Mouse (Mus musculus) kidney, embryonic 16.5 days (tissue): ENCODE measurements around the gene Pdzrn3. TPM values are rescaled to one million over a fixed set of nuclear protein-coding genes. Genes with fewer than 3 reads are reported as not detected.

Experiments
- ATAC-seq: fragments of 200-750 bp; cut with Nextera tagmentation; 2 replicates; pipeline ENCODE4 v1.8.0; 2017; ENCODE audit warnings: moderate TSS enrichment; ENCODE audit not compliant: low FRiP score, low TSS enrichment
- H3K27ac ChIP-seq: fragments of 300-500 bp; sonication (generic); 2 replicates; pipeline ENCODE4 v1.5.1; 2014; ENCODE audit warnings: low read length
- H3K27me3 ChIP-seq: fragments of 300-500 bp; sonication (generic); 2 replicates; pipeline ENCODE4 v1.6.1; 2014; ENCODE audit warnings: low read length, control low read depth, mixed read lengths; ENCODE audit not compliant: insufficient read depth
- H3K36me3 ChIP-seq: fragments of 300-500 bp; sonication (generic); 2 replicates; pipeline ENCODE4 v1.6.1; 2014; ENCODE audit warnings: low read length, control low read depth, mixed read lengths; ENCODE audit not compliant: insufficient read depth
- H3K4me1 ChIP-seq: fragments of 300-500 bp; sonication (generic); 2 replicates; pipeline ENCODE4 v1.6.1; 2014; ENCODE audit warnings: low read length, control low read depth, mixed read lengths; ENCODE audit not compliant: insufficient read depth
- H3K4me2 ChIP-seq: fragments of 300-500 bp; sonication (generic); replicated peaks from 2 replicates; pipeline ENCODE4 v1.6.1; 2014; ENCODE audit warnings: low read depth, low read length
- H3K4me3 ChIP-seq: fragments of 300-500 bp; sonication (generic); 2 replicates; pipeline ENCODE4 v1.5.1; 2014; ENCODE audit warnings: mild to moderate bottlenecking, low read length
- H3K9ac ChIP-seq: fragments of 300-500 bp; sonication (generic); replicated peaks from 2 replicates; pipeline ENCODE4 v1.6.1; 2014; ENCODE audit warnings: low read length
- H3K9me3 ChIP-seq: fragments of 300-500 bp; sonication (generic); 2 replicates; pipeline ENCODE4 v1.6.1; 2016; ENCODE audit warnings: low read length, control low read depth
- WGBS: fragments of 180-500 bp; shearing (Covaris S2); extraction: QIAGEN DNeasy Blood & Tissue Kit; methylation state at CpG from one replicate; pipeline ENCODE4 v1.1.7; 2014; 5-methylcytosine and 5-hydroxymethylcytosine counted together
- polyA plus RNA-seq: library from polyadenylated mRNA; unstranded; fragments of >200 nt; fragmentation: Nextera tagmentation; extraction: Ambion mirVana; gene quantifications from 2 replicates; pipeline ENCODE4 v1.2.1, GENCODE M21; 2015

Gene Pdzrn3
- polyA plus RNA-seq, 1 experiment from 2014 or later, result 8.7 TPM

- no peaks in the 10 kb centered on the region for H3K36me3 ChIP-seq
- no peak overlapping the region for H3K4me3 ChIP-seq
- H3K9ac ChIP-seq, result no peak overlapping the region
- H3K4me1 ChIP-seq, result peaks cover 12% of the 10 kb centered on the region
- H3K9me3 ChIP-seq, result no peaks in the 10 kb centered on the region
- no peak overlapping the region for H3K4me2 ChIP-seq
- 0 out of 2 replicates have a peak, but pooled peaks cover 8% of the 10 kb centered on the region for H3K27me3 ChIP-seq
- peak; percentile 62; the same call in 1 of the 2 replicates for ATAC-seq
- WGBS, result 11% methylated on average over 2 of the region's 2 CpGs
- H3K27ac ChIP-seq, result no peak overlapping the region
Measured at GRCm38 (mm10) chr6:101392801-101393117, 15.1 kb upstream of the Pdzrn3 start.

DNA sequence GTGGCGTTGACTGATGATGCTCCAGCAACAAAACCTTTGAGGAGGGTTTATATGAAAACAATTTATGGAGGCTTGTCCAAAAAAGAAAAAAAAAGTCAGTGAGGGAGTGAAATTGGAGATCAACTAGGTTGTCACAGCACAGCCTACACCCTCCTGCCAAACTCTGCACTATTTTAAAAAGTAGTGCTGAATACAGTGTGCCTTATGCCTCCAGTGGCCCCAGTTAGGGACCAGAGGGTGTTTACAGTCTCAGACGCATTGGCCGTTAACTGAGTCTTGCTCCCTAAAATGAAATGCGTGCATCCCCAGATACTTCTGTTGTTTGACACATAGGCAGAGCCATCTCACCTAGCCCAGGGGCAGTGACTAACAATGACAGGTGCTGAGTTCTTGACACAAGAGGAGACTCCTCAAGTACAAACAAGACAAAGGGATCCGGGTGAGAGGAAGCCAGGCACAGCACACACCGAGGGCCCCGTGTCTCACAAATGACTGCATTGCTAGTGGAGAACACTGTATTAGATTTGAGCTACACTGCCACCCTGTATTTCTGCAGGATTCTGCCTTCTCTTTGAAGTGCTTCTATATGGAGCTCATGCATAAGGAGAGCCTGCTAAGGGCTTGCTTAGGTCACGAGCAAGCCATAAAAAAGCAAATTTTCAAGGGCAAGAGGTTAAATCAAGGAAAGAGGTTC lies 14.6 kb upstream of the Pdzrn3 start:
- no peak overlapping the region for H3K4me2 ChIP-seq
- H3K27ac ChIP-seq, result no peak overlapping the region
- 39% methylated on average over 8 of the region's 8 CpGs for WGBS
- no peak overlapping the region for H3K4me3 ChIP-seq
- 0 out of 2 replicates have a peak, but pooled peaks cover 8% of the 10 kb centered on the region for H3K27me3 ChIP-seq
- H3K9me3 ChIP-seq, result no peaks in the 10 kb centered on the region
- no peaks in the 10 kb centered on the region for H3K36me3 ChIP-seq
- peak; percentile 84 for ATAC-seq
- peaks cover 14% of the 10 kb centered on the region for H3K4me1 ChIP-seq
- no peak overlapping the region for H3K9ac ChIP-seq

DNA sequence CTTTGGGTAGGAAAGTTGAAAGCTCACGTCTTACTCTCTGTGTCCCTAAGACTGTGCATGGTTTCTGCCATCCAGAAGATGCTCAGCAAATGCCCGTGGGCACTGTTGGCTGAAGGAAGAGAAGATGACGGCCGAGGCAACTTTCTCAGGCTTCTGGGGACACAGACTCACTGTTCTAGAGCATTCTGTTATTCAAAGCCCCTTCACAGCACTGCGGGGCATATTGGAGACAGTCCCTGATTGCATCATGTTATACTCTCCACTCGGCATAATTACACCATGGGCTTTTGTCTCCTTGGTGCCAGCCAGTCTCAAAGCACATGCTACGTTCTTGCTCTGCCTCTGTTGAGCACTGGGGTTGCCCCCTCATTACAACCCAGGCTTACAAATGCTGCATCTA lies 7.8 kb upstream of the Pdzrn3 start:
- WGBS, result 89% methylated on average over 7 of the region's 7 CpGs
- peaks cover 2% of the 10 kb centered on the region; the same call in 1 of the 2 replicates for H3K4me1 ChIP-seq
- no peak for ATAC-seq
- no peaks in the 10 kb centered on the region for H3K9me3 ChIP-seq
- no peak overlapping the region for H3K4me2 ChIP-seq
- no peak overlapping the region for H3K27ac ChIP-seq
- no peak overlapping the region for H3K4me3 ChIP-seq
- H3K27me3 ChIP-seq, result peaks cover 11% of the 10 kb centered on the region; the same call in 1 of the 2 replicates
- H3K36me3 ChIP-seq, result no peaks in the 10 kb centered on the region
- H3K9ac ChIP-seq, result no peak overlapping the region

DNA sequence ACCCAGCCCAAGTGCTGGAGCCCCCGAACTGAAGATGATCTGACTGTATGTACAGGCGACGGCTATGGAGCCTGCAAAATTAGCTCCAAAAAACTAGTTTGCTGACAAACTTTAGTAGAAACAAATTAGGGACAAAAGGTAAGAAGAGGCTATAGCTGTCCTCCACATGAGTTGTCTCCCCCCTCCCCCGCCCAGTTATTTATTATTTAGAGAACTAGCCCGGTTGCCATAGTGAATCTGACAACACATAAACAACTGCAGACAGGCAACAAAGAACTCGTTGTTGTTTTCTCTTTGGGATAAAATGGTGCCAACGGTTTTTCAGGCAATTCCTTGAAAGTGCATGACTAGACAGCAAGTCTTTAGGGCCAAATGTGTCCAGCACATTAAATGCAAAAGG lies 7.3 kb upstream of the Pdzrn3 start:
- H3K9me3 ChIP-seq, result no peaks in the 10 kb centered on the region
- no peak overlapping the region for H3K27ac ChIP-seq
- H3K4me3 ChIP-seq, result no peak overlapping the region
- no peak for ATAC-seq
- 75% methylated on average over 7 of the region's 7 CpGs for WGBS
- H3K4me1 ChIP-seq, result peaks cover 2% of the 10 kb centered on the region; the same call in 1 of the 2 replicates
- H3K27me3 ChIP-seq, result peaks cover 13% of the 10 kb centered on the region
- no peak overlapping the region for H3K4me2 ChIP-seq
- no peak overlapping the region for H3K9ac ChIP-seq
- H3K36me3 ChIP-seq, result no peaks in the 10 kb centered on the region

- Histone ChIP-seq H3K27ac (no peak overlapping the region), H3K4me2 (no peak overlapping the region), H3K4me1 (peaks cover 2% of the 10 kb centered on the region; the same call in 1 of the 2 replicates), H3K4me3 (no peak overlapping the region), H3K27me3 (peaks cover 17% of the 10 kb centered on the region), H3K9ac (no peak overlapping the region), H3K9me3 (no peaks in the 10 kb centered on the region), H3K36me3 (no peaks in the 10 kb centered on the region)
- no peak for ATAC-seq
- 84% methylated on average over 6 of the region's 6 CpGs for WGBS
Measured at GRCm38 (mm10) chr6:101384476-101384875, 6.8 kb upstream of the Pdzrn3 start.

DNA sequence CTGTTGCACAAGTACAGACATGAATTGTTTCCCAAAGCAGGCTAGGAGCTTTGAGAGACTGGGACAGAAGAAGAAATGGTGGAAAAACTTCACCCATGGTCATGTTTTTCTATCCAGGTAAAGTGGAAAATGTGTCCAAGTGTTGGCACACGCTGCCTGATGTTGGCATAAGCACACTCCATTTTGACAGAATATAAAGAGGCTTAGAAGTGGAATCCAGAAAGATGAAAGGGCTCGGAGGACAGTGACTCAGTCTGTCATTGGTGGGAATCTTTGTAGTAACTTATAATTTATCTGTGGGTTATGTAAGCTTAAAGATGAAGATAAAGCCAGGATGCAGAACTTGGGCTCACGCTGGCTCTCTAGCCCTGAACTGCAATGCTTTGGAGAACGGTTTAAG lies 5.2 kb upstream of the Pdzrn3 start:
- H3K36me3 ChIP-seq, result no peaks in the 10 kb centered on the region
- H3K4me1 ChIP-seq, result peaks cover 9% of the 10 kb centered on the region
- H3K9me3 ChIP-seq, result no peaks in the 10 kb centered on the region
- 82% methylated on average over 4 of the region's 4 CpGs for WGBS
- no peak overlapping the region for H3K4me3 ChIP-seq
- no peak overlapping the region for H3K9ac ChIP-seq
- no peak overlapping the region for H3K4me2 ChIP-seq
- no peak overlapping the region for H3K27ac ChIP-seq
- no peak for ATAC-seq
- peaks cover 21% of the 10 kb centered on the region for H3K27me3 ChIP-seq

DNA sequence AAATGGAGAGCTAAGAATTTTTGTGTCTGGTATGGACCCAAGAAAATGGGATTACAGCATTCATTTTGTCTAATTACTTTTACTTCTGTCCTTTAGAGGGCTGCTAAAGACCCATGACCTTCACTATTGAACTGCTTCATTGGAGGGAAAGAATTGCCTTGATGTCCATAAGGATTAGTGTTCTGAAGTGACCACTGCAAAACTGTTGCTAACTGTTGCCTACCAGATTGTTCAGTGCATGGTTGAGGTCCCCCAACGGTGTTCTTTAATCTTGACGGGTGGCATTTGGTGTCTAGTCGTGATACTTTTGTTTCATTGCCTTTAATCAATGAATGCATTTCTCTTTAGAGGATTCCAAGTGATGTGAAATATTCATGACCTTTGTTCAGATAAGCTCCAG lies 1.8 kb upstream of the Pdzrn3 start:
- H3K9me3 ChIP-seq, result no peaks in the 10 kb centered on the region
- H3K4me3 ChIP-seq, result no peak overlapping the region
- no peak overlapping the region for H3K9ac ChIP-seq
- H3K36me3 ChIP-seq, result no peaks in the 10 kb centered on the region
- peaks cover 14% of the 10 kb centered on the region for H3K27me3 ChIP-seq
- WGBS, result 49% methylated on average over 3 of the region's 3 CpGs
- no peak for ATAC-seq
- peaks cover 22% of the 10 kb centered on the region for H3K4me1 ChIP-seq
- no peak overlapping the region for H3K4me2 ChIP-seq
- H3K27ac ChIP-seq, result no peak overlapping the region

- Histone ChIP-seq H3K9me3 (no peaks in the 10 kb centered on the region), H3K27ac (peak overlapping the region; percentile 89), H3K4me3 (peak overlapping the region; percentile 67), H3K4me1 (peaks cover 36% of the 10 kb centered on the region), H3K4me2 (peak overlapping the region; percentile 93), H3K27me3 (peaks cover 14% of the 10 kb centered on the region), H3K36me3 (no peaks in the 10 kb centered on the region), H3K9ac (peak overlapping the region; percentile 82)
- WGBS, result under 1% methylated on average over 29 of the region's 29 CpGs
- ATAC-seq, result peak; percentile 94
Measured at GRCm38 (mm10) chr6:101377935-101378609, 375 bp upstream of the Pdzrn3 start.

- Histone ChIP-seq H3K4me2 (peak overlapping the region; percentile 93), H3K4me1 (peaks cover 41% of the 10 kb centered on the region), H3K9ac (peak overlapping the region; percentile 82), H3K27me3 (peaks cover 10% of the 10 kb centered on the region), H3K9me3 (no peaks in the 10 kb centered on the region), H3K36me3 (no peaks in the 10 kb centered on the region), H3K4me3 (peak overlapping the region; percentile 67), H3K27ac (peak overlapping the region; percentile 89)
- no peak for ATAC-seq
- WGBS, result 9% methylated on average over 10 of the region's 10 CpGs
Measured at GRCm38 (mm10) chr6:101376511-101377166, 1.1 kb downstream of the Pdzrn3 start.

DNA sequence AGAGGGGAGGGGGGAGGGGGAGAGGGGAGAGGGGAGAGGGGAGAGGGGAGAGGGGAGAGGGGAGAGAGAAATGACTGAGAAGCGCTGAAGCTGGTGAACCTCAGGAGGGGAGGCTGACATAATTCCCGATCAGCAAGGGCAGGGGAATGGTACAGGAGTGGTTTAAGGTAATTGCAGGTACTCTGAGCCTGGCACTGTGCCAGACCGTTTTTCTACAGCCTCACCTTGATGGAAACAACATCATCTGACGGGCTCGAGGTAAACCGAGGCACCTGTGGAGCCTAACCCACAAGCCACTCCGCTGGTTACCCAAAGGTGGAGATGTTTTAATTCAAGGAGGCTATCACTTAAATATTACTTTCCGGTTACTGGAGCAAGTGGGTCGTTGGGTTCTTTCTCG lies 1.6 kb downstream of the Pdzrn3 start:
- no peaks in the 10 kb centered on the region for H3K9me3 ChIP-seq
- H3K27me3 ChIP-seq, result peaks cover 10% of the 10 kb centered on the region
- H3K4me2 ChIP-seq, result peak overlapping the region; percentile 93
- peak overlapping the region; percentile 82; the same call in 1 of the 2 replicates for H3K9ac ChIP-seq
- WGBS, result 32% methylated on average over 10 of the region's 10 CpGs
- no peak for ATAC-seq
- peak overlapping the region; percentile 67 for H3K4me3 ChIP-seq
- H3K27ac ChIP-seq, result no peak overlapping the region
- peaks cover 41% of the 10 kb centered on the region for H3K4me1 ChIP-seq
- H3K36me3 ChIP-seq, result no peaks in the 10 kb centered on the region
